Mouse (Mus musculus) kidney, embryonic 15.5 days (tissue): ENCODE measurements at regions not wholly inside any gene's neighbourhood (a gene's known extent, or its start where the extent isn't known, plus 50 kb on each side); places are given as distances from the start of the nearest gene placed in this dataset.

Experiments
- ATAC-seq: fragments of 200-750 bp; cut with Nextera tagmentation; replicated peaks from 2 replicates; pipeline ENCODE4 v1.8.0; 2017; ENCODE audit warnings: moderate TSS enrichment; ENCODE audit not compliant: low FRiP score
- H3K27ac ChIP-seq: fragments of 300-500 bp; sonication (generic); 2 replicates; pipeline ENCODE4 v1.5.1; 2015; ENCODE audit warnings: mild to moderate bottlenecking, inconsistent platforms
- H3K27me3 ChIP-seq: fragments of 300-500 bp; sonication (generic); 2 replicates; pipeline ENCODE4 v1.6.1; 2015; ENCODE audit warnings: inconsistent platforms
- H3K36me3 ChIP-seq: fragments of 300-500 bp; sonication (generic); 2 replicates; pipeline ENCODE4 v1.6.1; 2015; ENCODE audit warnings: inconsistent platforms
- H3K4me1 ChIP-seq: fragments of 300-500 bp; sonication (generic); 2 replicates; pipeline ENCODE4 v1.6.1; 2015; ENCODE audit warnings: inconsistent platforms
- H3K4me2 ChIP-seq: fragments of 300-500 bp; sonication (generic); 2 replicates; pipeline ENCODE4 v1.6.1; 2015; ENCODE audit warnings: moderate library complexity, mild to moderate bottlenecking, inconsistent platforms
- H3K4me3 ChIP-seq: fragments of 300-500 bp; sonication (generic); replicated peaks from 2 replicates; pipeline ENCODE4 v1.5.1; 2015; ENCODE audit warnings: mild to moderate bottlenecking, inconsistent platforms
- H3K9ac ChIP-seq: fragments of 300-500 bp; sonication (generic); 2 replicates; pipeline ENCODE4 v1.6.1; 2015; ENCODE audit warnings: mild to moderate bottlenecking, inconsistent platforms
- H3K9me3 ChIP-seq: fragments of 300-500 bp; sonication (generic); replicated peaks from 2 replicates; pipeline ENCODE4 v1.6.1; 2016; ENCODE audit warnings: inconsistent platforms
- WGBS: fragments of 180-500 bp; shearing (Covaris S2); methylation state at CpG from one replicate; pipeline ENCODE4 v1.1.7; 2015; ENCODE audit warnings: mixed read lengths; 5-methylcytosine and 5-hydroxymethylcytosine counted together

- H3K4me3 ChIP-seq: no peak overlapping the region
- H3K27ac ChIP-seq: no peak overlapping the region
- H3K4me1 ChIP-seq: no peaks in the 10 kb centered on the region
- H3K27me3 ChIP-seq: no peaks in the 10 kb centered on the region
- no peak overlapping the region for H3K4me2 ChIP-seq
- no peak overlapping the region for H3K9ac ChIP-seq
- 77% methylated on average over 3 of the region's 3 CpGs for WGBS
- H3K36me3 ChIP-seq: no peaks in the 10 kb centered on the region
- no peak for ATAC-seq
- no peaks in the 10 kb centered on the region for H3K9me3 ChIP-seq
Observed at GRCm38 (mm10) chr3:132237344-132237743, 152.3 kb downstream of the Dkk2 start.

GRCm38 (mm10) chr3:132257834-132258233 lies 172.7 kb downstream of the Dkk2 start:
- Histone ChIP-seq H3K4me3 (no peak overlapping the region), H3K36me3 (no peaks in the 10 kb centered on the region), H3K9ac (no peak overlapping the region), H3K27me3 (no peaks in the 10 kb centered on the region), H3K9me3 (no peaks in the 10 kb centered on the region; the same call in 1 of the 2 replicates), H3K4me2 (no peak overlapping the region), H3K27ac (no peak overlapping the region), H3K4me1 (no peaks in the 10 kb centered on the region)
- 83% methylated on average over 1 of the region's 1 CpGs for WGBS
- no peak for ATAC-seq

GRCm38 (mm10) chr3:132269641-132270040 lies 184.5 kb downstream of the Dkk2 start:
- Histone ChIP-seq H3K4me1 (no peaks in the 10 kb centered on the region), H3K4me2 (no peak overlapping the region), H3K4me3 (no peak overlapping the region), H3K27me3 (no peaks in the 10 kb centered on the region), H3K9me3 (no peaks in the 10 kb centered on the region), H3K36me3 (no peaks in the 10 kb centered on the region), H3K27ac (no peak overlapping the region), H3K9ac (no peak overlapping the region)
- ATAC-seq: no peak
- 79% methylated on average over 1 of the region's 1 CpGs for WGBS

GRCm38 (mm10) chr3:132274786-132275185 lies 189.7 kb downstream of the Dkk2 start:
- Histone ChIP-seq H3K9ac (no peak overlapping the region), H3K27ac (no peak overlapping the region), H3K4me1 (no peaks in the 10 kb centered on the region), H3K9me3 (no peaks in the 10 kb centered on the region), H3K4me2 (no peak overlapping the region), H3K36me3 (no peaks in the 10 kb centered on the region), H3K4me3 (no peak overlapping the region), H3K27me3 (no peaks in the 10 kb centered on the region)
- ATAC-seq: no peak
- WGBS: 84% methylated on average over 10 of the region's 10 CpGs

GRCm38 (mm10) chr3:132277771-132278170 lies 192.7 kb downstream of the Dkk2 start:
- no peak overlapping the region for H3K4me2 ChIP-seq
- H3K4me1 ChIP-seq: no peaks in the 10 kb centered on the region
- H3K4me3 ChIP-seq: no peak overlapping the region
- 81% methylated on average over 1 of the region's 1 CpGs for WGBS
- H3K36me3 ChIP-seq: no peaks in the 10 kb centered on the region
- ATAC-seq: no peak
- no peaks in the 10 kb centered on the region for H3K9me3 ChIP-seq
- no peak overlapping the region for H3K9ac ChIP-seq
- no peaks in the 10 kb centered on the region for H3K27me3 ChIP-seq
- H3K27ac ChIP-seq: no peak overlapping the region

GRCm38 (mm10) chr3:132287714-132288113 lies 202.6 kb downstream of the Dkk2 start:
- Histone ChIP-seq H3K36me3 (no peaks in the 10 kb centered on the region), H3K4me1 (no peaks in the 10 kb centered on the region), H3K27ac (no peak overlapping the region), H3K4me2 (no peak overlapping the region), H3K9me3 (no peaks in the 10 kb centered on the region; the same call in 1 of the 2 replicates), H3K4me3 (no peak overlapping the region), H3K9ac (no peak overlapping the region), H3K27me3 (no peaks in the 10 kb centered on the region)
- no peak for ATAC-seq
- WGBS: 55% methylated on average over 3 of the region's 3 CpGs

- Histone ChIP-seq H3K4me3 (no peak overlapping the region), H3K9me3 (no peaks in the 10 kb centered on the region), H3K36me3 (no peaks in the 10 kb centered on the region), H3K4me1 (no peaks in the 10 kb centered on the region), H3K4me2 (no peak overlapping the region), H3K27ac (no peak overlapping the region), H3K27me3 (no peaks in the 10 kb centered on the region), H3K9ac (no peak overlapping the region)
- ATAC-seq: no peak
- 60% methylated on average over 4 of the region's 4 CpGs for WGBS
Observed at GRCm38 (mm10) chr3:132326961-132327360, 241.9 kb downstream of the Dkk2 start.

- Histone ChIP-seq H3K9me3 (no peaks in the 10 kb centered on the region), H3K4me3 (no peak overlapping the region), H3K4me2 (no peak overlapping the region), H3K9ac (no peak overlapping the region), H3K4me1 (no peaks in the 10 kb centered on the region), H3K36me3 (no peaks in the 10 kb centered on the region), H3K27me3 (no peaks in the 10 kb centered on the region), H3K27ac (no peak overlapping the region)
- ATAC-seq: no peak
- 36% methylated on average over 3 of the region's 3 CpGs for WGBS
Observed at GRCm38 (mm10) chr3:132343625-132344024, 258.5 kb downstream of the Dkk2 start.

- H3K4me2 ChIP-seq: no peak overlapping the region
- no peak overlapping the region for H3K4me3 ChIP-seq
- 84% methylated on average over 1 of the region's 1 CpGs for WGBS
- no peaks in the 10 kb centered on the region for H3K36me3 ChIP-seq
- no peak for ATAC-seq
- no peaks in the 10 kb centered on the region for H3K4me1 ChIP-seq
- no peak overlapping the region for H3K9ac ChIP-seq
- H3K27me3 ChIP-seq: no peaks in the 10 kb centered on the region
- no peak overlapping the region for H3K27ac ChIP-seq
- no peaks in the 10 kb centered on the region for H3K9me3 ChIP-seq
Observed at GRCm38 (mm10) chr3:132345856-132346255, 260.8 kb downstream of the Dkk2 start.

- Histone ChIP-seq H3K4me2 (no peak overlapping the region), H3K36me3 (no peaks in the 10 kb centered on the region), H3K9me3 (no peaks in the 10 kb centered on the region), H3K4me3 (no peak overlapping the region), H3K9ac (no peak overlapping the region), H3K27me3 (no peaks in the 10 kb centered on the region), H3K4me1 (no peaks in the 10 kb centered on the region), H3K27ac (no peak overlapping the region)
- 77% methylated on average over 1 of the region's 1 CpGs for WGBS
- ATAC-seq: no peak
Observed at GRCm38 (mm10) chr3:132349602-132350001, 264.5 kb downstream of the Dkk2 start.

GRCm38 (mm10) chr3:132353204-132353603 lies 268.1 kb downstream of the Dkk2 start:
- no peak overlapping the region for H3K27ac ChIP-seq
- WGBS: 64% methylated on average over 2 of the region's 2 CpGs
- ATAC-seq: no peak

GRCm38 (mm10) chr3:132359596-132359995 lies 270.0 kb upstream of the Gimd1 start:
- WGBS: 89% methylated on average over 3 of the region's 3 CpGs
- Histone ChIP-seq H3K9me3 (no peaks in the 10 kb centered on the region), H3K4me1 (no peaks in the 10 kb centered on the region), H3K4me3 (no peak overlapping the region), H3K9ac (no peak overlapping the region), H3K36me3 (no peaks in the 10 kb centered on the region), H3K27me3 (no peaks in the 10 kb centered on the region), H3K4me2 (no peak overlapping the region), H3K27ac (no peak overlapping the region)
- ATAC-seq: no peak

More at GRCm38 (mm10) chr3:132353204-132353603, 268.1 kb downstream of the Dkk2 start:
- no peaks in the 10 kb centered on the region for H3K36me3 ChIP-seq
- no peak overlapping the region for H3K9ac ChIP-seq
- no peak overlapping the region for H3K4me2 ChIP-seq
- H3K9me3 ChIP-seq: no peaks in the 10 kb centered on the region
- no peaks in the 10 kb centered on the region for H3K4me1 ChIP-seq
- H3K27me3 ChIP-seq: no peaks in the 10 kb centered on the region
- H3K4me3 ChIP-seq: no peak overlapping the region

- no peak overlapping the region for H3K27ac ChIP-seq
- WGBS: 75% methylated on average over 4 of the region's 4 CpGs
- no peak overlapping the region for H3K9ac ChIP-seq
- no peaks in the 10 kb centered on the region for H3K4me1 ChIP-seq
- no peak overlapping the region for H3K4me2 ChIP-seq
- no peak overlapping the region for H3K4me3 ChIP-seq
- H3K27me3 ChIP-seq: no peaks in the 10 kb centered on the region
- no peaks in the 10 kb centered on the region for H3K36me3 ChIP-seq
- no peaks in the 10 kb centered on the region for H3K9me3 ChIP-seq
- no peak for ATAC-seq
Observed at GRCm38 (mm10) chr3:132375579-132375978, 254.0 kb upstream of the Gimd1 start.
